Mouse (Mus musculus) monocyte, adult 5-6 weeks (primary cell): ENCODE measurements at regions not wholly inside any gene's neighbourhood (a gene's known extent, or its start where the extent isn't known, plus 50 kb on each side); places are given as distances from the start of the nearest gene placed in this dataset.

ENCODE experiments used
- ATAC-seq: fragments of 153-309, 156-312 bp; replicated peaks from 2 replicates; pipeline ENCODE4 v1.8.0; 2017; ENCODE audit warnings: mild to moderate bottlenecking; ENCODE audit not compliant: low TSS enrichment, insufficient number of reproducible peaks, severe bottlenecking, poor library complexity, low FRiP score

GRCm38 (mm10) chr12:92739196-92739595, 890.2 kb upstream of the Sel1l start:
- no peak for ATAC-seq

DNA sequence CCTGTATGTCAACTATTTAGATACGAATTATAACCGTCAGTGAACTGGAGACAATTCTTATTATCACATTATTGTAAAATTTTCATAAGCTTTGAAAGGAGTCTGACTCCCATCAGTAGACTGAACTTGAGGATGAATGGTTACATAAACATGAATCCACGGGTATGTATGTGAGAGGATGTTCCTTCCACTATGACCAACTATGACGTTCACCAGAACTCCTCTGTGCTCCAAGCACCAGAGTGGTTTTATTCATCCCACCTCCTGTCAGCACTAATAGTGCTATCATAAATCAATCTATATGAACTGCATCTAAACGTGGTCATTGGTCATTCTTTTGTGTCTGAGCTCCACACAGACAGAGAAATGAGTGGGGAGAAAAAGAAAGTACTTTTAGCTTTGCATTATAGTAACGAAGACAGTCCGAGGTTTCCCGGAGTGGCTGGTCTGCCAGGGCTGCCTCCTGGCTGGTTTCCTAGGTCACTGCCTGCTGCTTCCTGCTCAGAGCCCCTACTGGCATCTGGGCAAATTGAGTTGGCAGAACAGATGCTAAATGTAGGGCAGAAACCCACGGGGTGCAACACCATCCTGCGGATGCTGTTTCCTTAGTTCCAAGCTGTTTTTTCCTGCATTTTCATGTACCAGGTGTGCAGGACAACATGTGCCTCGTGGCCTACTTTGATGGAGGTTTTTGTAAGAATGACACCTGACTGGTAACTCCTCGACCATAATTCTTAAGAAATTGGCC, 888.8 kb upstream of the Sel1l start:
- 0 out of 2 replicates have a peak, but pooled peaks have one; percentile 27 for ATAC-seq

DNA sequence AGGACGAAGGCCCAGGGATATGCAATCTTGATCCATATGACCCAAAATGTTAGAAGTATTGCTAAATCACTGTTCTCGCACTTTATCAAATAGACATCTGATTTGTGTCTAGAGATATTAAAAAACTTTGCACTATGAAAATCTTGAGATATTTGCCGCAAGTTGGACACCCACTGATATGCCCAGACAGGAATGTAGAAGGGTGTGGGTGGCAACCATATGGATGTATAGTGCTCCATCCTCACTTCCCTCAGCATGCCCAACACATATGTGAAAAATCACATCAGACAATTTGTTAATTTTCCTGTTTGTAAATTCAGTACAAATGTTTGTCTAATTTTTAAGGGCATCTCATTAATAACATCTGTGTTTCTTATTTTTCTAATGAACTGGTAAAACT, 874.1 kb upstream of the Sel1l start:
- ATAC-seq: no peak

GRCm38 (mm10) chr12:92713415-92713814, 864.5 kb upstream of the Sel1l start:
- ATAC-seq: no peak

- no peak for ATAC-seq
These were observed 859.5 kb upstream of the Sel1l start for GRCm38 (mm10) chr12:92708466-92708865.

- no peak for ATAC-seq
These were observed 854.8 kb upstream of the Sel1l start for GRCm38 (mm10) chr12:92703731-92704130.

GRCm38 (mm10) chr12:92692956-92693355, 844.0 kb upstream of the Sel1l start:
- no peak for ATAC-seq

DNA sequence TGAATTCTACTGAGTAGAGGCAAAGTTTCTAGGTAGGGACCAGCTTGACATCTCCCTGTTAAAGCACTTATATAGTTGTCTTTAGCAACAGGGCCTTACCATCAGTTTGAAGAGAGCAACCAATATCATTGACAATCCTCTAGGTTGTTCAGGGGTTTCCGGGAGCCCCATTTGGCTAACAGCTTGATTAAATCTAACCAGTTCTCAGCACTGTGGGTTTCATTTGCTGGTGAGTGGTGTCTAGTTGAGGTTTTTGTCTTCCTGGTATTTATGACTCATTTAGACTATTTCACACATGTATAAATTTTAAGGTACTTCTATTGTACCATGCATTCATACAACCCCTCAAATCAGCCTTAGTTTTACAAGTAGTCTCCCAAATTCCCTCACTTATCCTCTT, 823.4 kb upstream of the Sel1l start:
- no peak for ATAC-seq

DNA sequence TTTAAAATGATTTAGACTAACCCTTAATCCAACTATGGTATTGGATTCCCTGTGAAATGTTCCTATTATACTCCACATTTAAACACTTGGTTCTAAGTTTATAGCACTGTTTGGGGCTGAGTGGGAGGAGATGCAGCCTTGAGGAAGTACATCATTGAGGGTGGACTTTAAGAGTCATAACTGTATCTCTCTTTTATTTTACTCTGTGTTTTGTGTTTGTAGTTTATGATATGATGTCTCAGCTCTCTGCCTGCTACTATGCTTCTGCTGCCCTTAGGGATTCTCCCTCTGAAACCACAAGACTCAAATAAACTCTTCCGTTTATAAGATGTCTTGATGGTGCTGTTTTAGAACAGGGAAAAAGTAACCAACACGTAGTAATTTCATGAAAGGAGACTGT, 797.7 kb upstream of the Sel1l start:
- no peak for ATAC-seq

DNA sequence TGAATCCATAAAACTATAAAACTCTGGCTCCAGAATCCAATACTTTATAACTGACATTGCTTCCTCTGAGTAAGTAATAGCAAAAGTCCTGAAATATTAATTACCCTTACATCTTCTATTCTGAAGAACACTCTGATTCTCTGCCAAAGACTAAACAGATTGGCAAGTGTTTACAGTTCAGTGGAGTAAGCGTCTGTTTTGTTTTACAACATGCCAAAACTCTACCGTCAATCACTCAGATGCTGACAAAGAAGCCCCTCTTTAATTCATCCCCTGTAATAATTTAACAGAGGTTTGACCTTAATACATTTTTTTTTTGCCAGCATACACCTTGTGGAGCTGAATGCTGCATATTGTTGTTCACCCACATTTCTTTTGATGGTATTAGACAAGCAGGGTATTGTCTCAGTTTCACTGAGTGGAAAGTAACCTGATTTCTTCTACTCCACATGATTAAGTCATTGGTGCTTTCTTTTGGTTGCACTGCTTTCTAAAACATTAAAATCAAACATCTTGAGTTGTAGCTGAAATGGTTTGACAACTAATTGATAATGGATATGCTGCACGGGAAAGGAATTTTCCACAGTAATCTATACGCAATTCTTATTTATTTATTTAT, 796.2 kb upstream of the Sel1l start:
- no peak for ATAC-seq

GRCm38 (mm10) chr12:92619120-92619519, 770.2 kb upstream of the Sel1l start:
- no peak for ATAC-seq

GRCm38 (mm10) chr12:92618519-92618918, 769.6 kb upstream of the Sel1l start:
- no peak for ATAC-seq

DNA sequence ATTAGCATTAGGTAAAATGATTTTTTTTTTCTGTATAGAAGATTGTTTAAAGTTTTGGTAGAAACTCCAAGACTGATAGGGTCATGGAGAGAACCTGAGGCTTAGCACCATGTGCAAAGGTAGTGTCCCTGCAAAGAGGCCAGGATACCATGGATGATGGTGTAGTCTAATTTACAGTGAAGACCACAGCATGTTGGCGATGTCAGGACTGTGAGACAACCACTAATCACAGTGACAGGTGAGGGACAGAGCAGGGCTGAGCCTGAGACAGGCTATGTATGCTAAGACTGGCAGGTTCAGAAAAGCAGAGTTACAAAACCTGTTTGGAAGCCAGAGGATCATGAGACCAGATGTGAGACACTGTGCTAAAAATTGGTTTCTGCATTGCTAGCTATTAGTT, 752.7 kb upstream of the Sel1l start:
- no peak for ATAC-seq

DNA sequence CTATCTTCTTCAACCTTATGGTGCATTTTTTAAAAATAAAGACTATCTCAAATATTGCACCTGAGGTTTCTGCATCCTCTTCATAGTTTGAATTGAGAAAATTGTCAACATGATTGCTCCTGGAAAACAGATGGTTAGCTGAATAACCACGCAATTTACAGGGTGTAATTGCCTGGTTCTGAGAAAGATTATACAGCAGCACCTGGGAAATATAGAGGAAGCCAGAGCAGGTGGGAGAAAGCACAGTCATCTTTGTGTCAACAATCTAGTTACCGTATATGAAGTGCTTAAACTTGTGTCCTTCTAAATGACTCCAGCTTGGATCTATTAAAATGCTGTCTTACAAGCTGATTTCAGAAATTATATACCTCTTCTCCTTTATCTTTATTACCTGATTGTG, 740.8 kb upstream of the Sel1l start:
- no peak for ATAC-seq

DNA sequence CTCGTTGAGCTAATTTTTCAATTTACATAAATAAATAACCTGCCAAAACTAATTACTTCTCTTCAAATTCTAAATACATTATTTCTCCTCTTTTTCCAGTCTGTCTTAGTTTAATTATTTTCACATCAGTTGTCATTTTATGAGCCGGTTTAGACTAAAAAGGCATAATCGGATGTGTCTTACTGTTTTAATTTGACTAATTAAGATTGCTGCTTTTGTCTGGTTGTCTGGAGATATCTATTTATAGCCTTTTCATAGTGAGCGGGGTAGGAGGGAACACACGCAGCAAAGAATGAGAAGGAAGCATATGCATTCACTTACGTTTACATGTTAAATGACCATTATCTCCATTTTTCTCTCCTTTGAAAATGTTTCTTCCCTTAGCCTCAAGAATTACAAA, 740.3 kb upstream of the Sel1l start:
- no peak for ATAC-seq

- no peak for ATAC-seq
These were observed 729.6 kb upstream of the Sel1l start for GRCm38 (mm10) chr12:92578596-92578995.
